Mouse (Mus musculus): ENCODE data around the gene Msi2. TPM values are rescaled to one million over a fixed set of nuclear protein-coding genes. Genes with fewer than 3 reads are reported as not detected.

Msi2 gene
- 100 to 1,000 TPM; 205 to 234 TPM for total RNA-seq (2021)

DNA sequence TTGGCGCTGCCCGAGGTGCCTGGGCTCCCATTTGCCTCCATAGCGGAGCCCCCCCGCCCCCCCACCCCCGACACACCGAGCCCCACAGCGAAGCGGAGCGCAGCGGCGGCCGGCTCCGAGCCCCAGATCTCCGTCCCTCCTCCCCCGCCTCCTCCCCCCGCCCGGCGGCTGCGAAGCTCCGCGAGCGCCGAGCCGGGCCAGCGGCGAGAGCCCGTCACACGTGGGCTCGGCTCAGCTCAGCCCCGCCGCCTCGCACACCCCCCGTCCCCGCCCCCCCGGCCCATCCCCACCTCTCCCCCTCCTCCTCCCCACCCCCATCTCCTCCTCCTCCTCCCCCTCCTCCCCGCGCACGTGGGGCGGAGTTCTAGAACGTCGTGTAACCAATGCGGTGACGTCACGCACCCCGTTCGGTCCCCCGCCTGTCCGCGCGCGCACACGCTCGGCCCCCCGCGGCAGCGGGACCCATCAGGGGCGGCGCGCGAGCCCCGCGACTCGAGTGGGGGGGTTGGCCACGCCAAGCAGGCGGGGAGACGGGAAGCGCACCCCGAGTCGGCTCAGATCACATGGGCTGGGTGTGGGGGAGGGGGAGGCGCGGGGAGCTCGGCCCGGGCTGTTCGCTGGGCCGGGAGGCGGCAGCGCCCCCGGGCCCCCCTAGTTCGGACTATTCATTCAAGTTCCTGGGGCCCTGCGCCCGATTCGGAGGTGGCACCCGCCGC is at the start of gene Msi2:
Gene Msi2, minus strand, starts transcription at position 464 of the 716 bp plus-strand sequence.
- peak; percentile 93 for DNase-seq

DNA sequence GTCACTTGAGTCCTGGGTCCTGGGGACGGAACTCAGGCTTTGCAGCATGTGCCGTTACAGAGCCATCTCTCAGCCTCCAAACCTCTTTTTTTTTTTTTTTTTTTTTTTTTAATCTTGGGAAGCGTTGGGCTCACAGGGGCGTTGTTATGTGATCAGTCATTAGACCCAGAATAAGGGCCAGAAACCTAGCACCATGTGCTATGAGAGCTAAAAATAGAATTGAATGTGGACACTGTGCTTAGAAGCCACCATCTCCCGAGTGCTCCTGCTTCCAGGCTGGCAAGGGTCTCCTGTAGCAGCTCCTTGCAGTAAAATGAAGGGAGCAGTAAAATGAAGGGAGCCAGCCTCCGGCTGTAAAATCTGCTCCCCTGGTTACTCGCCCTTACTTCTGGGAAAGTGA is 47.3 kb upstream of the Msi2 start:
- peak; percentile 9 for DNase-seq

DNA sequence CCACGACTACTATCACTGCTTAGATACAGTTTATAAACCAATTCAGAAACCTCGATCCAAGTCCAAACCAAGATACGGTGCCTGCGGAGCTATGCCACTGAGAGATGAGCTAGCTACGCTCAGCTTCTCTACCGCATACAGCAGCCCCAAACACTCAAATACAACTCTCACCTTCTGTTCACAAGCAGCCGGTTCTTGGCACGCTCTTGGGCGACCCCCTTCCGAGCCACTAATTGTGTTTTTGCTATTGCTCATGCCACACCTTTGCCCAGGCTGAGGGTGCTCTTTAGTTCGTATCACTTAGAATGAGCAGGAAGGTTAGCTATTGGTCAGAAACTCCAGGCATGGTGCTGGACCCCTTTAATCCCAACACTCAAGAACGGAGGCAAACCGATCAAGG is 45.1 kb upstream of the Msi2 start:
- no peak for DNase-seq

DNA sequence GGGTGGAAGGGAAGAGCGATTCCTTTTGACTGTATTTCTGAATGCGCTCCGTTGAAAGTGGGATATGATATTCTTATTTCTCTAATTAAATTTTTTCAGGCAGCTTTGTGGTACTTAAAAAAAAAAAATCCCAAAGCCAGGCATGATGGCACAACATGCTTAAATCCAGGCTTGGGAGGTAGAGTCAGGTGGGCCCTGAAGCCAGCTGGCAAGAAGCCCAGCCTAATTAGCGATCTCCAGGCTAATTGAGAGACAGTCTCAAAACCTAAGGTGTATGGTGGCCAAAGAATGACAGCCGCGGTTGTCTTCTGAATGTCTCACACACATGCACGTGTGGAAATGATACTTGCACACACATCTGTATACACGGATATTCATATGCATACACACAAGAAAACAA is 41.2 kb upstream of the Msi2 start:
- no peak for DNase-seq

DNA sequence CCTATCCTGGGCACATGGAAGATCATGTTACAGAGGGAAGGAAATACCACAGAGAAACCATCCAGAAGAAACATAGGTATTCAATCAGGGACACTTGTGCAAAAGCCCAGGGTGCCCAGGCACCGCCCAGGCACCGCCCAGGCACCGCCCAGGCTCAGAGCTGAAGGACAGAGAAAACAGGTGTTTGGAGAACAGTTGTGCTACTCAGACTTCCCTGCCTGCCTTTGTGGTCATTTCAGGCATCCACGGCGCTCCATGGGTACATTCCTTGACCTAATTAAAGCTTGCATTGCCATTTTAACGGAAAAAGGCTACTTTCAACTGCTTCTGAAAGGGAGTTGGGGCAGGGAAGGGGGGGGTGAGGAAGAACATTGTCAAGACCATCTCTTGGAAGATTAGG is 40.1 kb upstream of the Msi2 start:
- DNase-seq = no peak

DNA sequence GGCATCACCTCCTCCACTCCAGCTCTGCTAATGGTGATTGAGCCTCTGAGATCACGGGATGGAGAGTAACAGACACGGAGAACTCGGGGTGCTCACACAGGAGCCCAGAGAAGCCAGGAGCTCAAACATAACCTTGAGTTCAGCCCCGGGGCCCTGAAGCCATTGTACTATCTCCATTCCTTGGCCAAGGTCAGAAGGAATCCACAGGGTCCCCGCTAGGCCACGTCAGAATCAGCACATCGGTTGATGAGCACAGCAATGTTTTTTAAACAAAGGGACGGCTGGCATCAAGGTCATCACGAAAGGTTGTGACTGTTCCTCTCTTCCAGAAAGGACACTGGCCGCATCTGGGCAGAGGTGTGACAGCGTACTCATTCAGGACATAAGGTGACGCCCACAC is 27.0 kb upstream of the Msi2 start:
- no peak for DNase-seq

DNA sequence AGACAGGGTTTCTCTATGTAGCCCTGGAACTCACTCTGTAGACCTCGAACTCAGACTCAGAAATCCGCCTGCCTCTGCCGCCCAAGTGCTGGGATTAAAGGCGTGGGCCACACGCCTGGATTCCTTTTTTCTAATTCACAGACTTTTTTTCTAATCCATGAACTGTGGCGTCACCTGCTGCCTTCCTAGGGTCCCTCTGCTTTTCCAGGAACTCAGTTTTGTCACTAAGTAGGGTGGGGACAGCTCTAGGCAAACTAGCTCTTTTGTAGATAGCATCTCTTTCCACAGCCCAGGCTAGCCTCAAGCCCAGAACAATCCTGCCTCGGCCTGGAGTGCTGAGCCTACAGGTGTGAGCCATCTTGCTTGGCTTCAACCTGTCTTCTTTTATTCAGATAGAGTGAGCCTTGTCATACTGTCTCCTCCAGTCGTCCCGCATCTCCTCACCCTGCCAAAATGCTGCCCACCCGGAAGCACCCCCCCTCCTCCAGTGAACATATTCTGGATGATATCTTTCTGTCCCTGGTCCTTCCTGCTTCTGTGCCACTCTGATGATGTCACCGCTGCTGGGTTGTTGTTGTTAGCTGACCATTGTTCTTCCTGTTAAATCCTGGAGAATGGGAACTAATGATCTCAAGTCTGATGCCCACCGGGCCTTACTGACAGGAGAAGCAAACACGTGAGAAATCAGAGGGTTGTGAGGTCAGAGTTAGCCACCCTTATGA is 21.4 kb upstream of the Msi2 start:
- no peak for DNase-seq

DNA sequence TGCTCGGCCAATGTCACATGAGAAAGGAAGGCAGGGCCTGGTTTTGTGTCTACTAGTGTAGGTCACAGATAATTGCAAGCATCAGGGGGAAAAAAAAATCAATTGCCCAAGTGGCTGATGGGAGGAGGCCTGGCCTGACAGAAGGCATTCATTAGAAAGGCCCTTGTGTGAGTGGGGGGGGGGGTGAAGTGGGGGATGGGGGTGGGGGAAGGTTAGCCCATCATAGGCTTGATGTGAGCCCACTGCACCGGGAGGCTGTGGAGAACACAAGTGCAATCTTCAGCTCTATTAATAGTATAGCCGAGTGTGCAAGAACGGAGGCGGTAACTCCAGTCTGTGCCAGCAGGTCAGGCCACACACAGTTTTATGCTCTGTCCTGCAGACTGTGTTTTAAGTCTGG is 11.1 kb upstream of the Msi2 start:
- DNase-seq = peak; percentile 31

DNA sequence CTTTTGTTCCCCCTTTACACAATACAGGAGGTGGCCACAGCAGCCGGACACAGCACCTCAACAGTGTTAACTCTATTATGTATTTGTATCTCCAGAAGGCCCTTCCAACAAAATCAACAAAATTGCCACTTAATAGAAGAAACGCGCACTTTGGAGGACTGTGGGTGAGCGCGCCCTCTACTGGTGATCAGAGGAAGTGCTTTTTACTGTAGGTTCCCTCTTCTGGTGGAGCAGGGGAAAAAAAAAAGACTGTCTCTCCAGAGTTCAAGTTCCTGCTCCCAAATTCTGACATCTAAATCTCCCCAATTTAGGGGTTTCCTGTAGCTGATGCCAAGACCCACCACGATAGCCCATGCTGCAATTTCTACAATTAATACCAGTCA is 10.2 kb upstream of the Msi2 start:
- peak; percentile 87 for DNase-seq

DNA sequence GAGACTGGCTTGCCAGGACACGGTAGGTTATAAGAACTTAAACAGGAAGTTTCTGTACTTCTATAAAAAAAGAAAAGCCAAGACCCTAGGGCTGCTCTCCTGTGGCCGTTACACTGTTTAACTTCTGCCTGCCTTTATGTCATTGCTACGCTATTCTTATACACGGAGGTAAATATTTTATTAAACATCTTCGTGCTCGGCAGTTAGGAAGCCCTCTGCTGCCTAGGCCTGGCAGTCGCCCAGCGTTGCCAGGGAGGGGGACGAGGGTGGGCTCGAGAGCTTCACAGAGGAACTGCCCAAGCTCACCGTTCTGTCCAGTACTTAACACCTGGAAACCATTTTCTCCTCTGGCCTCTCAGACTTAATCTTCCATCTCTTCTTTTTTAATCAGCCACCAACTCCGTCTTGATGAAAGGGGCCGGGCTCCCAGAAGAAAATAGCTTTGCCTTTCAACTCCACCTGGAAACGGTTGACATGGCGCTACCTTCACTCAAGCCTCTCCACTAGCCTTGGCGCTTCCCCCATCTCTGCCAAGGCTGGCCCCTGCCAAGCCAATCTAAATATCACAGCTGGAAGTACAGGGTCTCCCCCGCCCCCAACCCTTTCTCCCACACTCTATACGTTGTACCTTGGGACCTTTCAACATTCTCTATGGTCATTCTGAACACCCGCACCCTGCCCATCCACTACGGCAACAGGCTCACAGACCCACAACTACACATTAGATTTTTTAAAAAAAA is 9.6 kb upstream of the Msi2 start:
- no peak for DNase-seq

DNA sequence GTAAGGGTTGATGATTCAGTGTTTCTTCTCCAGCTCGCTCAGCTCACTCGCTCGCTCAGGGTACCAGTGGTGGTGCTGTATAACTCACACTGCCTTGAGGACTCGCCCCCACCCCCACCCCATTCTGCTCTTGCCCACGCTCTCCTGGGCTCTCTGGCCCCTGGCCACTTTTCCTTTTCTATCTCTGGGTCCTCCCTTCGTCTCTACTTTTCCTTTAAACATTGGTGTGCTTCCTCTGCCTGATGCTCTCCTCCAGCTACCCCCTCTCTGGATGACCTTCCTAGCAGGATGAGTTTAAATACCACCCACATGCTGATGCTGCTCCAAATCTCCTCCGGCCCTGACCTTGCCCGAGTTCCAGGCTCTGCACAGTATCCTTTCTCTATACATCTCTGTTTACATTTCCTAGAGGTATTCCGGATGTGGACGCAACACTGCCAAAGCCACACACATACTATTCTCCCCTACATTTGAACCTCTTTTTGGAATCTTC is 2.9 kb upstream of the Msi2 start:
- no peak for DNase-seq

DNA sequence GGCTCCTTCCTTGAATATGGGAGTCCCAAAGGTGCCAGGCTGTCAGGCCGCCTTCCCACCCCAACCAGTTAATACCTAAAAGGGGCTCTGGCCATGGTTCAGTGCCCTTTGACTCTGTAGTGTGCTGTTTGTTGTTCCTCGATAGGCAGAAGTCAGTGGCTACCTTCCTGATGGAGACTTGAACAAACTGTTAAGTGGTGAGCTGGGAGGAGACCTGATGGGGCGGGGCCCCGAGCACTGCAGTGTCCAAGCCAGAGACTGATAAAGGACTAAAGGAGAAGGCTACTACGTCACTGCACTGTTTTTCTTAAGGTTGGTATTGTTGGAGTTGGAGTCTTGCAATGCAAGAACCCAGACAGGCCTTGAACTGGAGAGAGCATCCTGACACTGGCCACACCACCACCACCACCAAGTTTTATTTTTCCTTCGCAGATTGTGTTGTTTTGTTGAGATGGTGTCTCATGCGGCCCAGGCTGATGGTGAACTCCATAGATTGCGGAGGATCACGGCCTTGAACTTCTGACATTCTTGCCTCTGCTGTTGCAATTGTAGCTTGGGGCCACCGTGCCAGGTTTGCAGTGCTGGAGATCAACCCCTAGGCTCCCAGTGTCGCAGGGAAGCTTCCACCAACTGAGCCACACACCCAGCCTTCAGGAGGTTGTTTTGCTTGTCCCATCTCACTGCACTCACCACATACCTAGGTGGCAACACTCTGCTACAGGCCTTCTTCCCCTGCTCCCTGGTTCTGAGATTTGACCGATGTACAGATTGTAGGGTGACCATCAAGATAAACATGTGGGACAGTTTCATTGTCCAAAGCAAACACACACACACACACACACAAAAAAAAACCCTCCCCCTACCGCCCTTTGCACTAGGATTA is 2.2 kb upstream of the Msi2 start:
- DNase-seq = no peak

DNA sequence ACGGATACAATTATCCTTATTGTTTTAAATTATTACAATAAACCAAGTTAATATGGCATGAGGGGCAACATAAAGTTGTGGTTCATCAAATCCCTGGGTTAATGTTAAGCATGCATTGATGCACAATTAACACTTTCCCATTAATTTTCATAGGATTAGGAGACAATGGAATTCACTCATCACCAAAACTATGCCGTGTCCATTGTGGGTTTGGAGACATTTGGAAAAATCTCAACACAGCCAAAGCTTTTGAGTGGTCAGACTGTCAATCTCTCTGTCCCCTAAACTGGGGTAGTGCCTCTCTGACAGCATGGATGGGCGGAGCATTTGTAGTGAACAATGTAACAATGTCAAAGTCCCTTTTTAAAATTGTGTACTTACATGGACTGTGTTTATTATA is 1.3 kb upstream of the Msi2 start:
- no peak for DNase-seq

DNA sequence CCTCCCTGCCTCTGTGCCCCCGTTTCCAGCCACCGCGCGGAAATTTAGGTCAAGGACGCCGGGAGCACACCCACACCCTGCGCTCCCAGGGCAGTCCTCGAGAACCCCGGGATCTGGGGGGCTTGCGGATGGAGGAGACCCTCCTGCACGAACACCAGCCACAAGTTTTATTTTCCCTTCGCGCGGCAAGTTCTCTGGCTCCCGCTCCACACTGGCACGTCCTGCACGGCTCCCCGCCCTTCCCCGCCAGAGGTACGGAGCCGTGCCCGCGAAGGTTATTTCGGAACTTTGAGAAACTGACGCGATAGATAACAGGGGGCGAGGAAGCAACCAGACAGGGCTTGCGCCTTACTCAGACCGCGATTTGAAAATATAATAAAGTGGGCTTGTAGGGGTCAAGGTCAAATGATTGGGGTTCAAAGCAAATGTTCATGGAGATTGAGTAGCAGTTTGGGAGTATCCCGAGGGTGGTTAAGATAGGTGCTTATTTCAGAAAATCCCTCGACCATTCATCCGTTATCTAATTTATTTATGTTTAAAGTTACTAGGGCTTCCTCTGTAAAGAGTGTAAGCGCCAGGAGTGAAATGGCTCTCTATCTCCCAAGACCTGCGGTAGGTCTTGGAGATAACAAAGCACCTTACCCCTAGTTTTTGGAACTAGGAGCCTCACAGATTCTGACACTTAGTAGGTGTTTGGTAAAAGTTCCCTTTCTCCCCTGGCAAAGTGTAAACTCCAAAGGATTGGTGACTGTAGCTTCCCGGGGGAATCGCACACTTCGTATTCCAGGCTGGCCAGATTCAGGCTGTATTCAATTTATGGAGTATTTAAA is 668 bp upstream of the Msi2 start:
- DNase-seq = peak; percentile 69

DNA sequence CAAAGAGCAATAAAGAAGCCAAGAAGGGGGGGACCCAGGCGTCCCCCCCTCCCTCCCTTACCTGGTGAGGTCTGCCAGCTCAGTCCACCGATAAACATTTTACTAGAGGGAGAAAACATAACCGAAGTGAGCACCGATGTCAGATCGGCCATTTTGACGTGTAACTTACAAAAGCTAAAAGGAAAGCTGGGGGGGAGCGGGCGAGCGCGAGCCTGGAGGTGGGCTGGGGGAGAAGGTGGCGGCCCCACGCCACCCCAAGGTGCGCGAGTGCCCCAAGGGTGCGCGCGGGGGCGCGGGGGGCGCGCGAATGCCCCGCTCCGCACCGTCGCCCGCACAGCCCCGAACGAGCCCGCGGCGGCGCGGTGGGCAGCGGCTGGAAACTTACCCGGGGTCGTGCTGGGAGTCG is 666 bp downstream of the Msi2 start:
- no peak for DNase-seq

DNA sequence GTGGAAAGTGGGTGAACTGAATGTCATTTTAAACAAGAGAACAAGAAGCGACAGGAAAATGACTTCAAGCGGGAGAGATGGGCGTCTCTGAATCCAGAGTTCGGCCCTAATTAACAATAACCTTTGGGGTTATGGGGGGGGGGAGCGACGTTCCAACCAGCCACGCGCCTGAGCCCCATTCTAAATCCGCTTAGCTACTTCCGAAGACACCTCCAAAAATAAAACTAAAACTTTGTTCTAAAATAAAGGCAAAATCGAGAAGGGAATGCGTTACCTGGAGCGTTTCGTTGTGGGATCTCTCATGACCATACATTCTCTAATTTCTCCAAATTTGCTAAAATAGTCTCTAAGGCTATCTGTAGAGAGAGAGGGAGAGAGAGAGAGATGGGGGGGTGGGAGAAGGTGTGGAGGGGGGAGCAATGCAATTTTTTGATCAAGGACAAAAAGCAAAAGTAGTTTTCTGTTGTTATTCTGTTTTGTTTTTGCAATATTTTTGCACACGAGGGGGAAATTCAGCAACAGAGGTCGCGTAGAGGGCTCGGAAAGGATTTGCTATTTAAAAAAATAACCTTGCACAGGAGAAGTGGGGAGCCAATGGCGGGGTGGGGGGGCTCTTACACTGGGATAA is 1.2 kb downstream of the Msi2 start:
- DNase-seq = no peak

DNA sequence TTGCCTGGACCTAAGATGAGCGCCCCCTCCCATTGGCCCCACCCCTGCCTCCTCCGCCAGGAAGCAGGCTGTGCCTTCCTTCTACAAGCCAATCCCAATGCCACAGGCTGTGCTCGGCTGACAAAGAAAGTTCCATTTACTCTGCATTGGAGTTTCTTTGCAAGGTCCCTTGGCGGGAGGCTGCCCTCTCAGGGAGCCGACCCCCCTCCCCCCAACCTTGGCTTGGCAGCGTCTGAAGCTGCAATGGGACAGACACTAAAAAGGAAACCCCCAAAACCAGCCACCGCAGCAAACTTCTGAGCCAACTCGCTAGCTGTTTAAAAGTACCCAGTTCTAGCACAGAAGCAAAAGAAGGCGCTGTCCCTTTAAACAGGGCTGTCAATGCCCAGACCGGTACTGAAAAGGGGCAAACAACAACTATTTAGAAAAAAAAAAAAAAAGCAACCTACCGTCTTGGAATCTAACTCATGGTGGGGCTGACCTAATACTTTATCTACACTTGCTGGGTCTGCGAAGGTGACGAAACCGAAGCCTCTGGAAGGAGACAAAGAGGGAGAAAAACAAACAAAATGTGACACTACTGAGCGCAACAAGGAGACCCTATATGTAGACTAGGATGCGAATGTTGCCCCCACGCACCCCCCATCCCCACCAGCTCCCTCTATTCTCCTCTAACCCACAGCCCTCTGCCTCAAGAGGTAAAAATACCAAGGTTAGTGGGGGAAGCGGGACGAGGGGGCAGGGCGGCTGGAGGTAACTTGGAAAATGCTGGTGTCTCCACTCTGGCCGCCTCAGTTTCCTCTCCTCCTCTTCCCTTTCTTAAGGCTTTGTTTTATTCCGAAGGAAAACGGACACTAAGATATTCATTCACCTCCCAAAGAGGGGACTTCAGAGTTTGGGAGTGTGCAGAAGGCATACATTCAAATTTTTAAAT is 2.0 kb downstream of the Msi2 start:
- DNase-seq = peak; percentile 29

DNA sequence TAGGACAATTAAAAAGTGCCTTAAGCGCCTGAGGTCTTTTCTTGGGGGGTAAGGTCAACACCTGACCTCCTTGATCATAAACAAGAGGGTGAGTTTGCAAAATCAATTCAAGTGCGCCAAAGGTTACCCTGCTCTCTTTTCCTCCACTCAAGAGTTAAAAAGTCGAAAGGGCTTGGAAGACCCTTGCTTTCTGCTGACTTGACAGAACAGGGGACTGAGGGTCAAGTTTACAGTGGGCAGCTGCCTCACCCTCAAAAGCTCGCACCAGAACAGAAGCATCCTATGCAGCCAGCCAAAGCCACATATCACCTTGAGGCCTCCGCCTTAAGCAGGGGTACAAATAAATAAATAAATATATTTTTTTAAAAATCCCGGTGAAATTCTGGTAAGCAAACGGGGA is 3.0 kb downstream of the Msi2 start:
- DNase-seq = no peak

DNA sequence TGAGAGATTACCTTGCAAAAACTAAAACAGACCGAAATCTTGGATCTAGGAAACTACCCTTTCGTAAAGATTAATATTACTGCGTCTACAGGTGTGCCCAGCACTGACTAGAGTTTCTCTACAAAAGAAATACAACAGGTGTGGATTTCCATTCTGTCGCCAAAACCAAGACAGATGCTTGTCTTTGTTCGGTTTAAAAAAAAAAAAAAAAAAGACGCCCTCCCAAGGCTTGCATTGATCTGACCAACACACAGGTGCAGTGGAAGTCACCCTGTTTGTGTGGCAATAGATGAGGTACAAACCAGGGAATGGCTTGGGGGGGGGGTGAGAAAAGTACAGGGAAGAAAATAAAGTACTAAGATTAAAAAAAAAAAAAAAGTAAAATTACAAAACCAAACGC is 4.2 kb downstream of the Msi2 start:
- DNase-seq = no peak

DNA sequence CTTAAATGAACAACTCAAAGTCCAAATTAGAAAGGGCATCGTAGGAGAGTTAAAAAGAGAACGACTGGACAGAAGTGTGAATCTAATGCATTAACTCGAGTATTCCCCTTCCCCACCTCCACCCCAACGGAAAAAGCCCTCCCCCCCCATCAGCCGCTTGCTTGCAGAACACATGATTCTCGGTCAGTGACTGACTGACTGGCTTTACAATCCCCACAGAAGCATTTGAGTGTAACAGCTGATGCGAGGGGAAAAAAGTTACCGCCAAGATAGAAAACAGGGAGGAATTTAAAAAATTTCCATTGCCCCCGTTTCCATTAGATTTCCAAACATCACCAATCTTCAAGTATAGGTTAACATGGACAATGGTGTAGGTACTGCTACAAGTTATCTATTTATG is 4.8 kb downstream of the Msi2 start:
- no peak for DNase-seq

Measured in heart, postnatal 4 days (tissue).